In genomic region chr5:123700625-123701024, GRCm38 (mm10) we compare ENCODE assay signal across 10 mouse cellular contexts. TPM values are rescaled to one million over a fixed set of nuclear protein-coding genes. Genes with fewer than 3 reads are reported as not detected.
DNase-seq lines count a peak whose midpoint lies in the region; TF ChIP-seq lines count a peak whose summit lies in the region.
"Had no signal": no experiment of that assay in that cellular context is flagged by ENCODE, and none has a peak within 500 bp of the region (broad histone marks: within the 10 kb centered on the region; RNA-seq: fewer than 3 reads in every experiment).

No protein-coding gene starts in this region.

- DNase-seq in cerebellum, postnatal 14 days: peak; percentile 42 to 71
- DNase-seq in cerebellum, adult 8-10 months: no peak
- peak; percentile 67 for DNase-seq in 3134 (ENCODE audit: extremely low read depth, insufficient read length, low spot score)
- peak; percentile 11 to 13 for DNase-seq in frontal cortex, postnatal 25 days (ENCODE audit: low spot score in 2 of 2)
- DNase-seq in kidney, postnatal 25 days: peak; percentile 76 to 86
- DNase-seq in lung, postnatal 25 days (ENCODE audit: low spot score): peak; percentile 65
- DNase-seq in thymus, adult 2 months: no peak
- no peak for DNase-seq in embryo, embryonic 11 days

- peaks cover 47% of the 10 kb centered on the region for H3K36me3 ChIP-seq in thymus, adult 2 months (ENCODE audit: control insufficient read depth, insufficient read depth, low read length)

- TF ChIP-seq POLR2A in thymus, adult 2 months (IDR thresholded peaks at IDR 0.05; ENCODE audit: control insufficient read depth, extremely low read depth, insufficient read depth, low read length, poor library complexity): no peak

- H3K27me3 ChIP-seq in thymus, adult 2 months (ENCODE audit: control insufficient read depth, insufficient read depth, low read length): no peaks in the 10 kb centered on the region
- H3K27me3 ChIP-seq: CH12.LX; limb, embryonic 12.5 days had no signal

- H3K4me1 ChIP-seq in thymus, adult 2 months (replicated peaks; ENCODE audit: control insufficient read depth, insufficient read depth, low read length): no peaks in the 10 kb centered on the region
- H3K4me1 ChIP-seq: limb, embryonic 12.5 days had no signal

- no peak for TF ChIP-seq CTCF in thymus, adult 2 months (IDR thresholded peaks at IDR 0.05; ENCODE audit: borderline replicate concordance, control insufficient read depth, extremely low read depth, insufficient read depth, low read length, poor library complexity)

- WGBS in thymus, adult 2 months: 82% methylated on average over 11 of the region's 11 CpGs

- no peak overlapping the region for H3K27ac ChIP-seq in thymus, adult 2 months (ENCODE audit: control insufficient read depth, insufficient read depth, low read length)
- H3K27ac ChIP-seq: limb, embryonic 12.5 days had no signal

- no peak overlapping the region for H3K4me3 ChIP-seq in thymus, adult 2 months (ENCODE audit: control insufficient read depth, insufficient read depth, low read length)
- H3K4me3 ChIP-seq: limb, embryonic 12.5 days had no signal

RNA-seq across cellular contexts. Expression of gene Clip1, which starts 16.2 kb away (rescaled TPM):
- 17.1 and 17.6 TPM in 2 replicates for polyA plus RNA-seq in thymus, adult 2 months (2012; rRNA removed)

RNA-seq across cellular contexts. Expression of gene Zcchc8, which starts 20.3 kb away (rescaled TPM):
- polyA plus RNA-seq in thymus, adult 2 months (2012; rRNA removed): 71.5 and 78.8 TPM in 2 replicates

RNA-seq across cellular contexts. Expression of gene Rsrc2, which starts 48.6 kb away (rescaled TPM):
- polyA plus RNA-seq in thymus, adult 2 months (2012; rRNA removed): 18.6 and 22.6 TPM in 2 replicates

RNA-seq across cellular contexts. Expression of gene Kntc1, which starts 48.9 kb away (rescaled TPM):
- polyA plus RNA-seq in thymus, adult 2 months (2012; rRNA removed): 12.6 and 16.0 TPM in 2 replicates

Comparison
In these comparisons a context has a peak if more than half of its experiments do, and no peak if none do; other contexts are left out.
1. DNase-seq: peak in cerebellum, postnatal 14 days (2 of 2), 3134 (single experiment), frontal cortex, postnatal 25 days (2 of 2), kidney, postnatal 25 days (2 of 2) and lung, postnatal 25 days (single experiment); none in cerebellum, adult 8-10 months (single experiment), thymus, adult 2 months (single experiment) and embryo, embryonic 11 days (single experiment).